Mouse (Mus musculus): ENCODE data around the gene Carmil1.

DNA sequence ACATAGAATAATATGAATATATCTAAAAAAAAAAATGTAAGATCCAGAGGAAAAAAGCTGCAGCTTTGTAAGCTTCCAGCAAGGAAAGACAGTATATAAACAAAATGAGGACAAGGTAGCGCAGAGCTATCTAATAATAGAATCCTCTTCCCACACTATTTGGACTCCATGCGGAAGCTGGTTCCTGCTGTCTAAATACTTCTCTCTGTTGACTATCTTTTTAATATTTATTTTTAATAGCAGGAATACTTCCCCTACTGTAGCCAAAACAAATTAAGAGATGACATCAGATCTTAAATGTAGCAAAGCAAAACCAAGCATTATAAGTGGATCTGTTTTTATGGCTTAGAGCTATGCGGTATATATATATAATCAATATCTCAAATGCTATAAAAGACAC, 27.0 kb downstream of the Carmil1 start:
- TF ChIP-seq MAX (IDR thresholded peaks at IDR 0.05; ENCODE audit: low read depth) = no peak
- no peak for TF ChIP-seq POLR2A (IDR thresholded peaks at IDR 0.05; ENCODE audit: insufficient read length, low read depth)
- no peak for TF ChIP-seq E2F4 (IDR thresholded peaks at IDR 0.05; ENCODE audit: insufficient read depth)
- no peak for TF ChIP-seq MYOD1 (IDR thresholded peaks at IDR 0.05; ENCODE audit: control insufficient read depth in 1 of 3, insufficient read length in 2 of 3, low read depth in 2 of 3)
- TF ChIP-seq POLR2AphosphoS2 (IDR thresholded peaks at IDR 0.05; ENCODE audit: insufficient read length, low read depth) = no peak
- TF ChIP-seq USF1 (IDR thresholded peaks at IDR 0.05; ENCODE audit: low read depth) = no peak
- no peak for TF ChIP-seq TCF12 (IDR thresholded peaks at IDR 0.05; ENCODE audit: insufficient read depth, poor library complexity, severe bottlenecking)
- TF ChIP-seq MYOG (IDR thresholded peaks at IDR 0.05; ENCODE audit: control insufficient read depth in 1 of 3, insufficient read depth in 1 of 3, insufficient read length in 2 of 3, low read depth in 2 of 3) = no peak
- no peak for TF ChIP-seq SRF (IDR thresholded peaks at IDR 0.05; ENCODE audit: control insufficient read depth, insufficient read length, low read depth)
- no peak for TF ChIP-seq CEBPB (IDR thresholded peaks at IDR 0.05; ENCODE audit: insufficient read depth, poor library complexity, severe bottlenecking)
- no peak for TF ChIP-seq TCF3 (IDR thresholded peaks at IDR 0.05; ENCODE audit: insufficient read length, low read depth)
- TF ChIP-seq REST (IDR thresholded peaks at IDR 0.05; ENCODE audit: insufficient read depth, insufficient read length) = no peak

Data from myocyte (in vitro differentiated cells).